Mouse (Mus musculus) stomach, embryonic 15.5 days (tissue): ENCODE data around the gene Aldh1l2. TPM values are rescaled to one million over a fixed set of nuclear protein-coding genes. Genes with fewer than 3 reads are reported as not detected.

Source experiments
- ATAC-seq: fragments of 200-750 bp; cut with Nextera tagmentation; 2 replicates; pipeline ENCODE4 v1.8.0; 2017; ENCODE audit warnings: low read depth, moderate number of reproducible peaks, moderate TSS enrichment; ENCODE audit not compliant: insufficient read depth, low FRiP score
- H3K27ac ChIP-seq: fragments of 300-500 bp; sonication (generic); 2 replicates; pipeline ENCODE4 v1.5.1; 2015; ENCODE audit warnings: mild to moderate bottlenecking, inconsistent platforms
- H3K27me3 ChIP-seq: fragments of 300-500 bp; sonication (generic); replicated peaks from 2 replicates; pipeline ENCODE4 v1.6.1; 2015; ENCODE audit warnings: inconsistent platforms
- H3K36me3 ChIP-seq: fragments of 300-500 bp; sonication (generic); 2 replicates; pipeline ENCODE4 v1.6.1; 2015; ENCODE audit warnings: inconsistent platforms
- H3K4me1 ChIP-seq: fragments of 300-500 bp; sonication (generic); 2 replicates; pipeline ENCODE4 v1.6.1; 2015; ENCODE audit warnings: inconsistent platforms
- H3K4me2 ChIP-seq: fragments of 300-500 bp; sonication (generic); 2 replicates; pipeline ENCODE4 v1.6.1; 2015; ENCODE audit warnings: mild to moderate bottlenecking, inconsistent platforms
- H3K4me3 ChIP-seq: fragments of 300-500 bp; sonication (generic); replicated peaks from 2 replicates; pipeline ENCODE4 v1.5.1; 2015; ENCODE audit warnings: inconsistent platforms
- H3K9ac ChIP-seq: fragments of 300-500 bp; sonication (generic); 2 replicates; pipeline ENCODE4 v1.6.1; 2015; ENCODE audit warnings: inconsistent platforms
- H3K9me3 ChIP-seq: fragments of 300-500 bp; sonication (generic); 2 replicates; pipeline ENCODE4 v1.6.1; 2016; ENCODE audit warnings: inconsistent platforms
- WGBS: fragments of 180-500 bp; shearing (Covaris S2); methylation state at CpG from one replicate; pipeline ENCODE4 v1.1.7; 2015; 5-methylcytosine and 5-hydroxymethylcytosine counted together
- polyA plus RNA-seq: library from polyadenylated mRNA; unstranded; fragments of >200 nt; fragmentation: Nextera tagmentation; extraction: Ambion mirVana; gene quantifications from 2 replicates; pipeline ENCODE4 v1.2.1, GENCODE M21; 2015

Aldh1l2 gene
- polyA plus RNA-seq, 1 experiment from 2014 or later: 2.4 TPM

- Histone ChIP-seq H3K36me3 (no peaks in the 10 kb centered on the region), H3K4me2 (no peak overlapping the region), H3K9me3 (no peaks in the 10 kb centered on the region), H3K4me3 (no peak overlapping the region), H3K4me1 (no peaks in the 10 kb centered on the region), H3K27me3 (no peaks in the 10 kb centered on the region), H3K9ac (no peak overlapping the region), H3K27ac (no peak overlapping the region)
- 82% methylated on average over 7 of the region's 7 CpGs for WGBS
- ATAC-seq: no peak
These were observed 85.4 kb downstream of the Aldh1l2 start for GRCm38 (mm10) chr10:83448582-83448981.

Other genes with a start within 250 kb of the Aldh1l2 start
- 0.86 and 1.4 TPM in 2 replicates for gene Slc41a2, start 196.3 kb downstream of the Aldh1l2 start, polyA plus RNA-seq
- 0.63 and 0.64 TPM in 2 replicates for gene D10Wsu102e, start 173.9 kb downstream of the Aldh1l2 start, polyA plus RNA-seq
- 35.7 and 39.1 TPM in 2 replicates for gene Washc4, start 9.6 kb upstream of the Aldh1l2 start, polyA plus RNA-seq
- gene Appl2, start 114.6 kb upstream of the Aldh1l2 start, polyA plus RNA-seq: 61.4 and 70.1 TPM in 2 replicates
- gene 1500009L16Rik, start 188.7 kb upstream of the Aldh1l2 start, polyA plus RNA-seq: 25.2 and 28.1 TPM in 2 replicates